Mouse (Mus musculus) lung, postnatal 0 days (tissue): ENCODE data around the gene Zfp825.
"Not testable (repeated sequence)": the region's sequence is repeated elsewhere in the genome, so short reads cannot be mapped to it uniquely, and the experiment has no call there.

Experiments
- CTCF ChIP-seq: IDR thresholded peaks from 2 replicates; pipeline ENCODE4 v1.5.1; 2016; ENCODE audit warnings: antibody characterized with exemption, mild to moderate bottlenecking
- EP300 ChIP-seq: IDR thresholded peaks from 2 replicates; pipeline ENCODE4 v1.6.1; 2016; ENCODE audit warnings: antibody characterized with exemption, mild to moderate bottlenecking, control low read depth

- TF ChIP-seq CTCF, EP300: not testable (repeated sequence)
Observed at GRCm38 (mm10) chr13:74535418-74535817, 41.6 kb upstream of the Zfp825 start.
